Mouse (Mus musculus) kidney, postnatal 0 days (tissue): Measurements from ENCODE around the gene Klhl29. TPM values are rescaled to one million over a fixed set of nuclear protein-coding genes. Genes with fewer than 3 reads are reported as not detected.

Experiments
- ATAC-seq: fragments of 200-750 bp; cut with Nextera tagmentation; replicated peaks from 2 replicates; pipeline ENCODE4 v1.8.0; 2017; ENCODE audit warnings: low read depth, moderate number of reproducible peaks, moderate TSS enrichment, moderate library complexity; ENCODE audit not compliant: low FRiP score
- DNase-seq: peaks from one replicate; pipeline ENCODE4 v3.0.0-alpha.2; 2016; ENCODE audit warnings: low spot score
- H3K27ac ChIP-seq: fragments of 300-500 bp; sonication (generic); 2 replicates; pipeline ENCODE4 v1.5.1; 2014; ENCODE audit warnings: mild to moderate bottlenecking
- H3K27me3 ChIP-seq: fragments of 300-500 bp; sonication (generic); 2 replicates; pipeline ENCODE4 v1.6.1; 2014; ENCODE audit warnings: low read length, mixed read lengths; ENCODE audit not compliant: insufficient read depth
- H3K36me3 ChIP-seq: fragments of 300-500 bp; sonication (generic); 2 replicates; pipeline ENCODE4 v1.6.1; 2014; ENCODE audit warnings: low read length, mixed read lengths; ENCODE audit not compliant: insufficient read depth
- H3K4me1 ChIP-seq: fragments of 300-500 bp; sonication (generic); replicated peaks from 2 replicates; pipeline ENCODE4 v1.6.1; 2014; ENCODE audit warnings: antibody characterized with exemption, low read length, mixed read lengths; ENCODE audit not compliant: insufficient read depth
- H3K4me2 ChIP-seq: fragments of 300-500 bp; sonication (generic); 2 replicates; pipeline ENCODE4 v1.6.1; 2014; ENCODE audit warnings: mild to moderate bottlenecking, low read length, moderate library complexity, mixed read lengths
- H3K4me3 ChIP-seq: fragments of 300-500 bp; sonication (generic); replicated peaks from 2 replicates; pipeline ENCODE4 v1.5.1; 2014; ENCODE audit warnings: low read depth, low read length
- H3K9ac ChIP-seq: fragments of 300-500 bp; sonication (generic); 2 replicates; pipeline ENCODE4 v1.6.1; 2014; ENCODE audit warnings: low read depth, low read length
- H3K9me3 ChIP-seq: fragments of 300-500 bp; sonication (generic); replicated peaks from 2 replicates; pipeline ENCODE4 v1.6.1; 2016; ENCODE audit warnings: low read length, inconsistent platforms, mixed read lengths
- CTCF ChIP-seq: IDR thresholded peaks from 2 replicates; pipeline ENCODE4 v1.5.1; 2016; ENCODE audit warnings: antibody characterized with exemption, low read depth, mild to moderate bottlenecking, moderate library complexity
- WGBS: fragments of 180-500 bp; shearing (Covaris S2); extraction: QIAGEN DNeasy Blood & Tissue Kit; methylation state at CpG from one replicate; pipeline ENCODE4 v1.1.7; 2014; 5-methylcytosine and 5-hydroxymethylcytosine counted together
- polyA plus RNA-seq: library from polyadenylated mRNA; unstranded; fragments of >200 nt; fragmentation: Nextera tagmentation; extraction: Ambion mirVana; gene quantifications from 2 replicates; pipeline ENCODE4 v1.2.1, GENCODE M21; 2015

Gene Klhl29
- polyA plus RNA-seq, 1 experiment from 2014 or later, result 0.30 TPM

DNA sequence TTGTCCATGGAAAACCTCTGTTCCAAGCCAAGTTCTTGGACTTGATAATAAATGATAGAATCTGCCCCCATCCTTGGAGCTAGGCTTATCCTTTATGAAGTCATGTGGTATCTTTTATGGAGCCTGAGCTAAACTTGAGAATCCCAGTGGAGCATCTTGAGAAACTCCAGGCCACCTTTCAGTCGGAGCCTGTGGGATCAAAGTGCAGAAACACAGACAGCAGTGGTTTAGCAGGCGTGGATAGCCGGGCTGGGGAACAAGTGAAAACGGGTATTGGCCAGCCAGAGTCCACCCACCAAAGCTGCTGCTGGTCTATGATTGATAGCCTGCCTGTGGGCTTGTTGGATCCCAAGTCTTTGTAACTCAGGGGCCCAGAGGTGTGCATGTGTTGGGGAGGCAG, 177.2 kb downstream of the Klhl29 start:
- no peak for TF ChIP-seq CTCF
- Histone ChIP-seq H3K9ac (no peak overlapping the region), H3K4me1 (no peaks in the 10 kb centered on the region), H3K27ac (no peak overlapping the region), H3K9me3 (no peaks in the 10 kb centered on the region), H3K4me3 (no peak overlapping the region), H3K36me3 (no peaks in the 10 kb centered on the region), H3K27me3 (no peaks in the 10 kb centered on the region), H3K4me2 (no peak overlapping the region)
- ATAC-seq (peak; percentile 85; the same call in 1 of the 2 replicates), DNase-seq (no peak)
- 43% methylated on average over 4 of the region's 4 CpGs for WGBS

DNA sequence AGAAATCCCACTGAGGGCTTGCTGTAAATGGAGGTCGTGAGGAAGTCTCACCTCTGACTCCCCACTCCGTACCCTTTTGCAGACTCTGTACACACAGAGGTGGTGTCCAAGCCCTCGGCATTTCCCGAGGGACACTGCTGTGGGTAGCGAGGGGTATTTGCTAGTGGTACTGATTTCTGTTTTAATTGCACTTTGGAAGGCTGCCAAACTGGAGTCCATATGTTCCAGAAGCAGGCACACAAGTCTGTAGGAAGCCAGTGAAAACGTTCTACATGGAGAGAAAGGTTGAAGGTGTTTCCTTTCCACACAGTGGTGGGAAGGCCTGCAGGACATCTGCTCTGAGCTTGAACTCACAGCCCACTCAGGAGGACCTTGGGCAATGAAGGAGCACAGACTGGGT, 181.3 kb downstream of the Klhl29 start:
- TF ChIP-seq CTCF, result no peak
- H3K9me3 ChIP-seq, result no peaks in the 10 kb centered on the region
- H3K36me3 ChIP-seq, result no peaks in the 10 kb centered on the region
- DNase-seq (no peak), ATAC-seq (no peak)
- no peak overlapping the region for H3K9ac ChIP-seq
- no peak overlapping the region for H3K4me2 ChIP-seq
- 53% methylated on average over 6 of the region's 6 CpGs for WGBS
- H3K4me3 ChIP-seq, result no peak overlapping the region
- peaks cover 10% of the 10 kb centered on the region for H3K4me1 ChIP-seq
- H3K27ac ChIP-seq, result no peak overlapping the region
- no peaks in the 10 kb centered on the region for H3K27me3 ChIP-seq

DNA sequence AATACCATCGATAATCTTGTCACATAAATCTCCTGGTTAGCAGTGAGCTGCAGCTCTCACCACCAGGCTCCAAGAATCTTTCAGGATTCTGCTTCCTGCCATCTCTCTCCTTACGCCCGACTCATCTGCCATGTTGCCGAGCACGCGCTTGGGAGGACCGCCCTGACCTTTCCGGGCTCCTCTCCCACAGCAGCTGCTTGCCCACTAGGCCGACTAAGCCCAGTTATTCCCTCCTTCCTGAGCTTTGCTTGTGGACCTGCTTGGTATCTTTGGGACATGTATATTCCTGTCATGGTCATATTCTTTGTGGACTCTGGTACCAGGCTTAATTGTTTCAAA, 183.1 kb downstream of the Klhl29 start:
- TF ChIP-seq CTCF, result no peak
- no peak for DNase-seq
- Histone ChIP-seq H3K4me3 (no peak overlapping the region), H3K36me3 (no peaks in the 10 kb centered on the region), H3K9ac (no peak overlapping the region), H3K4me2 (no peak overlapping the region), H3K27ac (no peak overlapping the region), H3K9me3 (no peaks in the 10 kb centered on the region), H3K4me1 (peaks cover 13% of the 10 kb centered on the region), H3K27me3 (no peaks in the 10 kb centered on the region)
- WGBS, result 42% methylated on average over 9 of the region's 9 CpGs
- no peak for ATAC-seq

DNA sequence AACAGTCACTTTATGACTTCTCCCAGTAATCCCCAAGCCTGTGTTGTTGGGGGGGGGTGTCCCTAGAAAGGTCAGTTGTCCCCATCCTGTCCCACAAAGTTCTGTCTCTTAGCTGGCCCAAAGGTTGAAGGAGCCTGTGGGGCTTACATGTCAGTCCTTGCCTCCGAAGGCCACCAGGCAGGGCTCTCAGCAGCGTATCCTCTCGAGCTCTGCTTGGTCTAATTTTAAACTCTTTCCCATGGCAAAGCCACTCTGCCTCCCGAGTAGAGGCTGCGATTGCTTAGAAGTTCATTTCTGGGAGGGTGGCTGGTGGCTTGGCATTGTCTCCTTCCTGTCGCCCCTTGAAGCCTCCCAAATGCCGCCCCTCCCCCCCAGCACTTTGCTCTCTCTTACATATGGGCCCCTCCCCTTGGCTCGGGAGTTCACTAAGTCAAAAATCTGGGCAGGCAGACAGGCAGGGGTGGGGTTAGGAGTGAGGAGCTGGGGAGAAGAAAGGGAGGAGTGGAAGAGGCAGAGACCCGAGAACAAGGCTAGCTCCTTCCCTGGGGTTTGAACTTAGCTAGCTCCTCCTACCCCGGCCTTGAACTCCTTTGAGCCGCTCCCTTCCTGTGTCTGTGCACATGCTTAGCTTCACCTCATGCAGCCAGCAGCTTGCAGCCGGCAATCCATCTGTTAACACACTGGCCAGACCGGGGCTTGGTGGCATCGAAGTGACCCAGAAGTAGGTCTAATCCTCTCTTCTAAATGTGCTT, 183.7 kb downstream of the Klhl29 start:
- 9% methylated on average over 14 of the region's 14 CpGs for WGBS
- 0 out of 2 replicates have a peak overlapping the region, but pooled peaks have one; percentile 8 for H3K9ac ChIP-seq
- H3K4me1 ChIP-seq, result peaks cover 13% of the 10 kb centered on the region
- no peaks in the 10 kb centered on the region for H3K9me3 ChIP-seq
- TF ChIP-seq CTCF, result no peak
- H3K4me2 ChIP-seq, result peak overlapping the region; percentile 37
- ATAC-seq, result peak; percentile 69
- H3K27ac ChIP-seq, result no peak overlapping the region; the same call in 1 of the 2 replicates
- H3K27me3 ChIP-seq, result no peaks in the 10 kb centered on the region
- peak; percentile 76 for DNase-seq
- no peak overlapping the region for H3K4me3 ChIP-seq
- no peaks in the 10 kb centered on the region for H3K36me3 ChIP-seq

DNA sequence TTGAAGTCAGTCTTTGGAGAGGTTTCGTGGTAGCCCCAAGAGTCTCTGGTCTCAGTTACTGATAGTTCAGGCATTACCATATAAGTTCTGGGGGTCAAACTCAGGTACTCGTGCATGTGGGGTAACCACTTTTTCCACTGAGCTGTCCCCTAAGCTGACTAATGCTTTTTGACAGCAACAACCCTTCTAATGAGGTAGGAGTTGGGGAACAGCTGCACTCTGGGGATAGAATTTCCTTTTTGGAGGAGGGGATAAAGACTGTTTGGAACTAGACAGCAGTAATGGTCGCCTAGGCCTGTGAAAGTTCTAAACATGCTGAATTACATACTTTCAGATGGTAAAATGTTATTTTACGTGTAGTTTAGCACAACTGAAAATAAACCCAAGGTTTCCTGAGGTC, 184.3 kb downstream of the Klhl29 start:
- peak; percentile 50 for DNase-seq
- no peak overlapping the region for H3K4me2 ChIP-seq
- TF ChIP-seq CTCF, result no peak

DNA sequence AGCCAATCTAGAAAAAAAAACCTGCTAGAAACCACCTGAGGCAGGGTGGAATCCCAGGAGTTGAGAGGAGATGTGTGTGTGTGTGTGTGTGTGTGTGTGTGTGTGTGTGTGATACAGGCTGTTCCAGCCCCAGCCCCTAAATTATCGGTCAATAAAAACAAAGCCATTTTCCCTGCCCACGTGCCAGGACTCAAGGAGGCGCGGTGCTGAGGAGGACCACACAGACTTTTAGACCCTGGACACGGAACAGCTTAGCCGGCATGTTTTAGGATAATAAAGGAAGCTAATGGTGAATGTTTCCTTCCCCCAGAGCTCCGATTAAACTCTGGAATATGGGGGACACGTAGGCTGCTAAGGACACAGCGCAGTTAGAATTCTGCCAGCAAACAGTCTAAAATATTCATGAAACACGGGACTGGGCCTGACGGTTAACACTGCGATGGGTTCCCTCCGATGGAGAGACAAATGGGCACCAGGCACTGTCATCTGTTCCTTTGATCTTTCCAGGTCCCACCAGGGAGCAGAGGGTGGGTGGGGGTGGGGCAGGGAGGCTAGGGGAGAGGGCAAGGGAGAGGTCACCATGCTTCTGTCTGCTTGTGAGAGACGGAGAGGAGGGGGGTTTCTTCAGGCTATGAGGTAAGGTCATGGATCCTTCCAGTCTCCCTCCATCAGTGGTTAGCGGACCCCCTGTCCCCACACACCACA, 185.9 kb downstream of the Klhl29 start:
- H3K9me3 ChIP-seq, result no peaks in the 10 kb centered on the region
- no peak overlapping the region for H3K4me3 ChIP-seq
- H3K36me3 ChIP-seq, result no peaks in the 10 kb centered on the region
- ATAC-seq, result no peak
- no peaks in the 10 kb centered on the region for H3K27me3 ChIP-seq
- H3K27ac ChIP-seq, result no peak overlapping the region
- no peak overlapping the region for H3K9ac ChIP-seq
- no peak for TF ChIP-seq CTCF
- peaks cover 13% of the 10 kb centered on the region for H3K4me1 ChIP-seq
- DNase-seq, result no peak
- no peak overlapping the region for H3K4me2 ChIP-seq
- 37% methylated on average over 15 of the region's 15 CpGs for WGBS

More for the DNA sequence above, 184.3 kb downstream of the Klhl29 start:
- no peak for ATAC-seq
- WGBS, result 63% methylated on average over 4 of the region's 4 CpGs
- Histone ChIP-seq H3K4me1 (peaks cover 13% of the 10 kb centered on the region), H3K9ac (no peak overlapping the region), H3K27me3 (no peaks in the 10 kb centered on the region), H3K4me3 (no peak overlapping the region), H3K36me3 (no peaks in the 10 kb centered on the region), H3K9me3 (no peaks in the 10 kb centered on the region), H3K27ac (no peak overlapping the region)
